Mouse (Mus musculus) B cell, adult 2 months (primary cell): ENCODE measurements at regions not wholly inside any gene's neighbourhood (a gene's known extent, or its start where the extent isn't known, plus 50 kb on each side); places are given as distances from the start of the nearest gene placed in this dataset.
"Not testable (repeated sequence)": the region's sequence is repeated elsewhere in the genome, so short reads cannot be mapped to it uniquely, and the experiment has no call there.

Source experiments
- DNase-seq, 2 experiments: peaks; one replicate each; pipeline ENCODE4 v3.0.0; 2022

GRCm38 (mm10) chr14:53559386-53559920 is 694.5 kb downstream of the Dad1 start:
- DNase-seq, result not testable (repeated sequence)

- no peak for DNase-seq
Observed at GRCm38 (mm10) chr14:53553771-53554170, 700.1 kb downstream of the Dad1 start.

GRCm38 (mm10) chr14:53547365-53547764 is 706.5 kb downstream of the Dad1 start:
- DNase-seq, result not testable (repeated sequence)

GRCm38 (mm10) chr14:53545351-53545750 is 708.6 kb downstream of the Dad1 start:
- no peak for DNase-seq

GRCm38 (mm10) chr14:53541640-53542039 is 712.3 kb downstream of the Dad1 start:
- DNase-seq, result peak; percentile 60 to 65

GRCm38 (mm10) chr14:53537895-53538294 is 716.0 kb downstream of the Dad1 start:
- DNase-seq, result not testable (repeated sequence)

GRCm38 (mm10) chr14:53523430-53523829 is 730.5 kb downstream of the Dad1 start:
- not testable (repeated sequence) for DNase-seq

GRCm38 (mm10) chr14:53518954-53519353 is 735.0 kb downstream of the Dad1 start:
- not testable (repeated sequence) for DNase-seq

GRCm38 (mm10) chr14:53516623-53517238 is 737.2 kb downstream of the Dad1 start:
- DNase-seq, result not testable (repeated sequence)

- DNase-seq, result peak; percentile 9 to 10
Observed at GRCm38 (mm10) chr14:53505389-53505788, 748.5 kb downstream of the Dad1 start.

GRCm38 (mm10) chr14:53488383-53488782 is 765.5 kb downstream of the Dad1 start:
- DNase-seq, result not testable (repeated sequence)

GRCm38 (mm10) chr14:53487611-53488010 is 766.3 kb downstream of the Dad1 start:
- DNase-seq, result peak; percentile 7 to 24

GRCm38 (mm10) chr14:53474170-53474569 is 779.7 kb downstream of the Dad1 start:
- peak in 1 of 2 experiments; percentile 2 for DNase-seq

GRCm38 (mm10) chr14:53460790-53461189 is 793.1 kb downstream of the Dad1 start:
- DNase-seq, result not testable (repeated sequence)

GRCm38 (mm10) chr14:53454001-53454400 is 799.9 kb downstream of the Dad1 start:
- no peak for DNase-seq

GRCm38 (mm10) chr14:53439643-53440042 is 814.3 kb downstream of the Dad1 start:
- DNase-seq, result not testable (repeated sequence)

- DNase-seq, result not testable (repeated sequence)
Observed at GRCm38 (mm10) chr14:53430130-53430529, 823.8 kb downstream of the Dad1 start.

GRCm38 (mm10) chr14:53428447-53428846 is 825.5 kb downstream of the Dad1 start:
- not testable (repeated sequence) for DNase-seq

GRCm38 (mm10) chr14:53427636-53428035 is 826.3 kb downstream of the Dad1 start:
- DNase-seq, result not testable (repeated sequence)

- DNase-seq, result peak; percentile 7 to 17
Observed at GRCm38 (mm10) chr14:53416955-53417354, 836.9 kb downstream of the Dad1 start.

- DNase-seq, result not testable (repeated sequence)
Observed at GRCm38 (mm10) chr14:53407500-53408227, 846.2 kb downstream of the Dad1 start.

- not testable (repeated sequence) for DNase-seq
Observed at GRCm38 (mm10) chr14:53390307-53390706, 863.6 kb downstream of the Dad1 start.

- not testable (repeated sequence) for DNase-seq
Observed at GRCm38 (mm10) chr14:53374591-53374990, 879.0 kb upstream of the Olfr1507 start.
